Mouse (Mus musculus) cerebellum, adult 11-12 months (tissue): ENCODE measurements around the gene Krt15.

Source experiments
- DNase-seq: peaks from one replicate; pipeline ENCODE4 v3.0.0; 2022

Gene Krt15

GRCm38 (mm10) chr11:100135731-100136130 lies at the start of gene Krt15:
Gene Krt15, minus strand, starts transcription at chr11:100135928.
- DNase-seq = no peak

GRCm38 (mm10) chr11:100181725-100182124 lies 46.0 kb upstream of the Krt15 start:
- DNase-seq = no peak

GRCm38 (mm10) chr11:100179260-100179659 lies 43.5 kb upstream of the Krt15 start:
- no peak for DNase-seq

- no peak for DNase-seq
Measured at GRCm38 (mm10) chr11:100178307-100178706, 42.6 kb upstream of the Krt15 start.

- no peak for DNase-seq
Measured at GRCm38 (mm10) chr11:100176791-100177190, 41.1 kb upstream of the Krt15 start.

GRCm38 (mm10) chr11:100168765-100169762 lies 33.3 kb upstream of the Krt15 start:
- DNase-seq = peak; percentile 4

GRCm38 (mm10) chr11:100168071-100168470 lies 32.3 kb upstream of the Krt15 start:
- DNase-seq = no peak

- DNase-seq = no peak
Measured at GRCm38 (mm10) chr11:100164392-100164791, 28.7 kb upstream of the Krt15 start.

GRCm38 (mm10) chr11:100157908-100158477 lies 22.3 kb upstream of the Krt15 start:
- DNase-seq = no peak

GRCm38 (mm10) chr11:100157331-100157730 lies 21.6 kb upstream of the Krt15 start:
- no peak for DNase-seq

- DNase-seq = no peak
Measured at GRCm38 (mm10) chr11:100155497-100156255, 19.9 kb upstream of the Krt15 start.

GRCm38 (mm10) chr11:100148615-100149330 lies 13.0 kb upstream of the Krt15 start, which contains the start of gene Krt19:
Gene Krt19, minus strand, starts transcription at chr11:100148665.
- no peak for DNase-seq

- no peak for DNase-seq
Measured at GRCm38 (mm10) chr11:100147566-100148353, 12.0 kb upstream of the Krt15 start.

- no peak for DNase-seq
Measured at GRCm38 (mm10) chr11:100145858-100146560, 10.3 kb upstream of the Krt15 start.

- DNase-seq = no peak
Measured at GRCm38 (mm10) chr11:100145104-100145503, 9.4 kb upstream of the Krt15 start.

- DNase-seq = no peak
Measured at GRCm38 (mm10) chr11:100140966-100141365, 5.2 kb upstream of the Krt15 start.

- DNase-seq = no peak
Measured at GRCm38 (mm10) chr11:100139391-100139790, 3.7 kb upstream of the Krt15 start.

- no peak for DNase-seq
Measured at GRCm38 (mm10) chr11:100138809-100139208, 3.1 kb upstream of the Krt15 start.

GRCm38 (mm10) chr11:100137693-100138092 lies 2.0 kb upstream of the Krt15 start:
- DNase-seq = no peak

- no peak for DNase-seq
Measured at GRCm38 (mm10) chr11:100136559-100136958, 831 bp upstream of the Krt15 start.

- DNase-seq = no peak
Measured at GRCm38 (mm10) chr11:100124901-100125300, 10.8 kb downstream of the Krt15 start.
